Mouse (Mus musculus) MEL (cell line): ENCODE results near the gene Tgfbr3.

Source experiments
- BHLHE40 ChIP-seq: IDR thresholded peaks from 2 replicates; pipeline ENCODE4 v1.6.1; 2012; ENCODE audit warnings: low read depth, mild to moderate bottlenecking, inconsistent platforms, low read length, improper control_type of control experiment, borderline replicate concordance
- CHD2 ChIP-seq: IDR thresholded peaks from 2 replicates; pipeline ENCODE4 v1.6.1; 2011; ENCODE audit warnings: low read length, improper control_type of control experiment
- CTCF ChIP-seq, 3 experiments: IDR thresholded peaks in 2 of 3; conservative IDR thresholded peaks in 1 of 3; 2 replicates each; pipeline ENCODE4 v1.5.1; 2011 to 2012; ENCODE audit warnings: low read length in 3 of 3, low read depth in 2 of 3, mild to moderate bottlenecking in 2 of 3, improper control_type of control experiment in 1 of 3, inconsistent platforms in 1 of 3, mixed read lengths in 1 of 3, moderate library complexity in 1 of 3; ENCODE audit not compliant: control insufficient read depth in 1 of 3, insufficient read depth in 1 of 3, poor library complexity in 1 of 3, severe bottlenecking in 1 of 3
- EP300 ChIP-seq, 2 experiments: IDR thresholded peaks; 2 replicates each; pipeline ENCODE4 v1.6.1; 2011; ENCODE audit warnings: improper control_type of control experiment in 2 of 2, low read length in 2 of 2, low read depth in 1 of 2, mild to moderate bottlenecking in 1 of 2
- GABPA ChIP-seq: IDR thresholded peaks from 2 replicates; pipeline ENCODE4 v1.6.1; 2012; ENCODE audit warnings: low read depth, mild to moderate bottlenecking, inconsistent platforms, low read length, improper control_type of control experiment, moderate library complexity
- GATA1 ChIP-seq: IDR thresholded peaks from 2 replicates; pipeline ENCODE4 v1.6.1; 2011; ENCODE audit warnings: low read depth, low read length, improper control_type of control experiment
- JUND ChIP-seq: IDR thresholded peaks from 2 replicates; pipeline ENCODE4 v1.6.1; 2011; ENCODE audit warnings: low read depth, mild to moderate bottlenecking, improper control_type of control experiment, low read length
- MAFK ChIP-seq: IDR thresholded peaks from 2 replicates; pipeline ENCODE4 v1.6.1; 2011; ENCODE audit warnings: low read depth, mild to moderate bottlenecking, low read length, improper control_type of control experiment, borderline replicate concordance
- MAX ChIP-seq: IDR thresholded peaks from 2 replicates; pipeline ENCODE4 v1.6.1; 2011; ENCODE audit warnings: low read length, improper control_type of control experiment
- NELFE ChIP-seq: IDR thresholded peaks from 2 replicates; pipeline ENCODE4 v1.6.1; 2011; ENCODE audit warnings: low read depth, low read length, improper control_type of control experiment
- POLR2A ChIP-seq, 2 experiments: IDR thresholded peaks; 2 replicates each; pipeline ENCODE4 v1.6.1; 2011 to 2012; ENCODE audit warnings: low read length in 2 of 2, mild to moderate bottlenecking in 2 of 2, control low read depth in 1 of 2, improper control_type of control experiment in 1 of 2, low read depth in 1 of 2, moderate library complexity in 1 of 2; ENCODE audit not compliant: control insufficient read depth in 1 of 2, insufficient read depth in 1 of 2, poor library complexity in 1 of 2
- TCF12 ChIP-seq: IDR thresholded peaks from 2 replicates; pipeline ENCODE4 v1.6.1; 2014; ENCODE audit warnings: low read depth, mild to moderate bottlenecking, inconsistent platforms, low read length, improper control_type of control experiment, moderate library complexity
- ZC3H11A ChIP-seq: IDR thresholded peaks from 2 replicates; pipeline ENCODE4 v1.6.1; 2012; ENCODE audit warnings: low read depth, mild to moderate bottlenecking, inconsistent platforms, low read length, improper control_type of control experiment
- ZNF384 ChIP-seq: IDR thresholded peaks from 2 replicates; pipeline ENCODE4 v1.6.1; 2012; ENCODE audit warnings: low read depth, mild to moderate bottlenecking, inconsistent platforms, low read length, improper control_type of control experiment

- no peak for TF ChIP-seq JUND
- TF ChIP-seq ZNF384 = no peak
- no peak for TF ChIP-seq CTCF (IDR thresholded peaks at IDR 0.05 in 2 of 3, conservative IDR thresholded peaks at IDR 0.05 in 1 of 3; ENCODE audit: control insufficient read depth in 1 of 3, insufficient read depth in 1 of 3, low read depth in 2 of 3, low read length in 3 of 3, poor library complexity in 1 of 3, severe bottlenecking in 1 of 3)
- TF ChIP-seq BHLHE40 = no peak
- no peak for TF ChIP-seq MAX
- TF ChIP-seq GATA1 = no peak
- TF ChIP-seq TCF12 = no peak
- no peak for TF ChIP-seq MAFK
- TF ChIP-seq CHD2 = no peak
- TF ChIP-seq GABPA = no peak
- no peak for TF ChIP-seq NELFE
- TF ChIP-seq EP300 (IDR thresholded peaks at IDR 0.05; ENCODE audit: low read depth in 1 of 2, low read length in 2 of 2) = no peak
- TF ChIP-seq POLR2A (IDR thresholded peaks at IDR 0.05; ENCODE audit: control insufficient read depth in 1 of 2, insufficient read depth in 1 of 2, low read depth in 1 of 2, low read length in 2 of 2, poor library complexity in 1 of 2) = no peak
- no peak for TF ChIP-seq ZC3H11A
Observed at GRCm38 (mm10) chr5:107106793-107107192, 182.6 kb downstream of the Tgfbr3 start.
